Mouse (Mus musculus) hindbrain, embryonic 12.5 days (tissue): ENCODE data around the gene Stau1. TPM values are rescaled to one million over a fixed set of nuclear protein-coding genes. Genes with fewer than 3 reads are reported as not detected.
"Not testable (repeated sequence)": the region's sequence is repeated elsewhere in the genome, so short reads cannot be mapped to it uniquely, and the experiment has no call there.

Experiments
- ATAC-seq: fragments of 200-750 bp; cut with Nextera tagmentation; 2 replicates; pipeline ENCODE4 v1.8.0; 2017; ENCODE audit warnings: moderate TSS enrichment; ENCODE audit not compliant: low FRiP score
- H3K27ac ChIP-seq: fragments of 300-500 bp; sonication (generic); 2 replicates; pipeline ENCODE4 v1.5.1; 2016; ENCODE audit warnings: mild to moderate bottlenecking
- H3K27me3 ChIP-seq: fragments of 300-500 bp; sonication (generic); 2 replicates; pipeline ENCODE4 v1.6.1; 2016; ENCODE audit warnings: mild to moderate bottlenecking
- H3K36me3 ChIP-seq: fragments of 300-500 bp; sonication (generic); 2 replicates; pipeline ENCODE4 v1.6.1; 2016; ENCODE audit warnings: mild to moderate bottlenecking
- H3K4me1 ChIP-seq: fragments of 300-500 bp; sonication (generic); 2 replicates; pipeline ENCODE4 v1.6.1; 2016
- H3K4me2 ChIP-seq: fragments of 300-500 bp; sonication (generic); replicated peaks from 2 replicates; pipeline ENCODE4 v1.6.1; 2016; ENCODE audit warnings: mild to moderate bottlenecking
- H3K4me3 ChIP-seq: fragments of 300-500 bp; sonication (generic); 2 replicates; pipeline ENCODE4 v1.5.1; 2016; ENCODE audit warnings: mild to moderate bottlenecking
- H3K9ac ChIP-seq: fragments of 300-500 bp; sonication (generic); 2 replicates; pipeline ENCODE4 v1.6.1; 2016; ENCODE audit warnings: mild to moderate bottlenecking, moderate library complexity
- H3K9me3 ChIP-seq: fragments of 300-500 bp; sonication (generic); replicated peaks from 2 replicates; pipeline ENCODE4 v1.6.1; 2016; ENCODE audit warnings: mild to moderate bottlenecking
- WGBS: fragments of 180-500 bp; shearing (Covaris S2); methylation state at CpG from one replicate; pipeline ENCODE4 v1.1.7; 2016; 5-methylcytosine and 5-hydroxymethylcytosine counted together
- polyA plus RNA-seq: library from polyadenylated mRNA; unstranded; fragments of >200 nt; fragmentation: Nextera tagmentation; extraction: Ambion mirVana; gene quantifications from 2 replicates; pipeline ENCODE4 v1.2.1, GENCODE M21; 2016

Stau1 gene
- polyA plus RNA-seq, 1 experiment from 2014 or later, result 115 TPM

GRCm38 (mm10) chr2:167009483-167009882 lies 13.4 kb upstream of the Stau1 start:
- H3K9ac ChIP-seq, result no peak overlapping the region
- H3K9me3 ChIP-seq, result no peaks in the 10 kb centered on the region
- no peaks in the 10 kb centered on the region for H3K36me3 ChIP-seq
- WGBS, result 73% methylated on average over 4 of the region's 4 CpGs
- H3K4me3 ChIP-seq, result no peak overlapping the region
- H3K27me3 ChIP-seq, result no peaks in the 10 kb centered on the region
- H3K27ac ChIP-seq, result no peak overlapping the region
- ATAC-seq, result no peak
- H3K4me2 ChIP-seq, result no peak overlapping the region
- peaks cover under 1% of the 10 kb centered on the region; the same call in 1 of the 2 replicates for H3K4me1 ChIP-seq

DNA sequence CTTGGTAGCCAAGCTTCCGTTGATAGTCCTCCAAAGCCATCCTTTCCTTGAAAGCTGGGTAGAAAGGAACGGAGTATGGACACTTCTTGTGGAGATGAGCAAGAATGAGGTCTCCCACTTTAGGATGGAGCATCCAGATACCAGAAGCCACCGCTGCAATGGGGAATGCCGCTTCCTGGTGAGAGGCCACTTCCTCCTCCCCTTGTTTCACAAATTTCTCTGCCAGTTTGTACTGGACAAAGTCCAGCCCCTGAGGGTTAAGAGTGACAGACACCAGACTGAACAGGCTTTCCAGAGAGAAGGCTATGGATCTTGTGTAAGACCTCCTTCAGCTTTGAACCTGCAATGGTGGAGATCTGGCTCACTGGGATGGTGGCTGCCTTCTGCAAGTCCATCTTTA lies 11.5 kb upstream of the Stau1 start:
- H3K4me3 ChIP-seq, H3K27ac ChIP-seq, H3K9ac ChIP-seq, H3K4me1 ChIP-seq, H3K4me2 ChIP-seq, ATAC-seq, H3K36me3 ChIP-seq, H3K27me3 ChIP-seq, H3K9me3 ChIP-seq: not testable (repeated sequence)
- WGBS, result 77% methylated on average over 4 of the region's 4 CpGs

GRCm38 (mm10) chr2:167007001-167007491 lies 10.9 kb upstream of the Stau1 start:
- Histone ChIP-seq H3K9me3 (no peaks in the 10 kb centered on the region), H3K4me3 (no peak overlapping the region), H3K27ac (no peak overlapping the region), H3K4me1 (no peaks in the 10 kb centered on the region), H3K27me3 (no peaks in the 10 kb centered on the region), H3K36me3 (no peaks in the 10 kb centered on the region), H3K9ac (no peak overlapping the region), H3K4me2 (no peak overlapping the region)
- 77% methylated on average over 13 of the region's 13 CpGs for WGBS
- ATAC-seq, result no peak

GRCm38 (mm10) chr2:167006355-167006754 lies 10.3 kb upstream of the Stau1 start:
- WGBS, result 90% methylated on average over 2 of the region's 2 CpGs
- no peak overlapping the region for H3K9ac ChIP-seq
- no peak overlapping the region for H3K27ac ChIP-seq
- no peaks in the 10 kb centered on the region for H3K36me3 ChIP-seq
- H3K27me3 ChIP-seq, result no peaks in the 10 kb centered on the region
- ATAC-seq, result no peak
- H3K4me1 ChIP-seq, result no peaks in the 10 kb centered on the region
- no peak overlapping the region for H3K4me3 ChIP-seq
- H3K4me2 ChIP-seq, result no peak overlapping the region
- no peaks in the 10 kb centered on the region for H3K9me3 ChIP-seq

- WGBS, result 47% methylated on average over 8 of the region's 8 CpGs
- no peaks in the 10 kb centered on the region for H3K36me3 ChIP-seq
- no peak overlapping the region for H3K27ac ChIP-seq
- no peaks in the 10 kb centered on the region for H3K27me3 ChIP-seq
- H3K4me3 ChIP-seq, result no peak overlapping the region
- H3K9ac ChIP-seq, result no peak overlapping the region
- H3K4me1 ChIP-seq, result no peaks in the 10 kb centered on the region
- no peak for ATAC-seq
- no peaks in the 10 kb centered on the region for H3K9me3 ChIP-seq
- H3K4me2 ChIP-seq, result no peak overlapping the region
These were observed 8.2 kb upstream of the Stau1 start for GRCm38 (mm10) chr2:167004099-167004854.

DNA sequence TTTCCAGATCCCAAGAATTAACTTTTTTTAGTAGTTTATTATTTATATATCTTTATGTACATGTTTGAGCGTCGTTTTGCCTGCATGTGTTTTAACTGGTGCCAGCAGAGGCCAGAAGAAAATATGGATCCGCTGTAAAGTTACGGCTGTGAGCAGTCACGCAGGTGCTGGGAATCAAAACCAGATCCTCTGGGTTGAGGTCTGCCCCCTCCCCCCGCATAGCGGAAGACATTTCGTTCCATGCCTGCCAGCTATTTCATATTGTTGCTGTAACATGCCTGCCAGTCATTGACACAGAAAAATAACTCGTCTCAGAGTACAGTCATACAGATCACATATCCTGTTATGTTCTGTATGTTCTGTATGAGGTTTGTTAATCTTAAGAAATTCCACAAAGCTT lies 5.4 kb upstream of the Stau1 start:
- ATAC-seq, result no peak
- H3K27ac ChIP-seq, result no peak overlapping the region
- 77% methylated on average over 9 of the region's 9 CpGs for WGBS

DNA sequence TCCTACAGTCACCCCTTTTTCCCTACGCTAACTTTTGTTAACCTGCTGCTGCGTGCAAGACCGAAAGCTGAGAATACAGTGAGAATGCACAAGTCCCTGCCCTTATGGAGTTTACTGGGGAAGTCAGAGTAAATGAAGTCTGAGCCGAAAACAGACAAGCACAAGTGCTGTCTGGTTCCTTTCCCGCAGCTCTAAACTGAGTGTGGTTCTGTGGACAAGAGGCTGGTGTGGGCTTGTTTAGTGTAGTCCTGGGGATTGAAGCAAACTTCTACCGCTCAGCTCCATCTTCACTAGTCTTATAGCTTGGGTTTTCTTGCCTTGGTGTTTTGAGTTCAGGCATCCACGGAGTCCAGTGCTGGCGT lies 415 bp upstream of the Stau1 start:
- H3K36me3 ChIP-seq, result no peaks in the 10 kb centered on the region
- peak; percentile 44 for ATAC-seq
- H3K9ac ChIP-seq, result peak overlapping the region; percentile 100
- peak overlapping the region; percentile 92 for H3K4me2 ChIP-seq
- peak overlapping the region; percentile 100 for H3K4me3 ChIP-seq
- no peaks in the 10 kb centered on the region for H3K9me3 ChIP-seq
- 43% methylated on average over 8 of the region's 8 CpGs for WGBS
- peaks cover 37% of the 10 kb centered on the region for H3K4me1 ChIP-seq
- H3K27ac ChIP-seq, result peak overlapping the region; percentile 98
- no peaks in the 10 kb centered on the region for H3K27me3 ChIP-seq

More for the DNA sequence above, 5.4 kb upstream of the Stau1 start:
- no peaks in the 10 kb centered on the region for H3K27me3 ChIP-seq
- H3K4me2 ChIP-seq, result no peak overlapping the region
- no peak overlapping the region for H3K9ac ChIP-seq
- no peaks in the 10 kb centered on the region for H3K36me3 ChIP-seq
- H3K4me1 ChIP-seq, result peaks cover 4% of the 10 kb centered on the region; the same call in 1 of the 2 replicates
- no peak overlapping the region for H3K4me3 ChIP-seq
- no peaks in the 10 kb centered on the region for H3K9me3 ChIP-seq

GRCm38 (mm10) chr2:166995021-166995795 lies 891 bp downstream of the Stau1 start:
- H3K4me3 ChIP-seq, result peak overlapping the region; percentile 100
- H3K4me1 ChIP-seq, result peaks cover 38% of the 10 kb centered on the region
- no peaks in the 10 kb centered on the region for H3K36me3 ChIP-seq
- peak overlapping the region; percentile 98 for H3K27ac ChIP-seq
- H3K9me3 ChIP-seq, result no peaks in the 10 kb centered on the region
- WGBS, result 3% methylated on average over 28 of the region's 28 CpGs
- no peaks in the 10 kb centered on the region for H3K27me3 ChIP-seq
- peak overlapping the region; percentile 92 for H3K4me2 ChIP-seq
- H3K9ac ChIP-seq, result peak overlapping the region; percentile 100
- ATAC-seq, result peak; percentile 20; the same call in 1 of the 2 replicates

- Histone ChIP-seq H3K9ac (0 out of 2 replicates have a peak overlapping the region, but pooled peaks have one; percentile 8), H3K27me3 (no peaks in the 10 kb centered on the region), H3K4me1 (peaks cover 38% of the 10 kb centered on the region), H3K9me3 (no peaks in the 10 kb centered on the region), H3K36me3 (no peaks in the 10 kb centered on the region), H3K4me2 (no peak overlapping the region), H3K4me3 (no peak overlapping the region), H3K27ac (no peak overlapping the region)
- no peak for ATAC-seq
These were observed 4.2 kb downstream of the Stau1 start for GRCm38 (mm10) chr2:166991945-166992344.

DNA sequence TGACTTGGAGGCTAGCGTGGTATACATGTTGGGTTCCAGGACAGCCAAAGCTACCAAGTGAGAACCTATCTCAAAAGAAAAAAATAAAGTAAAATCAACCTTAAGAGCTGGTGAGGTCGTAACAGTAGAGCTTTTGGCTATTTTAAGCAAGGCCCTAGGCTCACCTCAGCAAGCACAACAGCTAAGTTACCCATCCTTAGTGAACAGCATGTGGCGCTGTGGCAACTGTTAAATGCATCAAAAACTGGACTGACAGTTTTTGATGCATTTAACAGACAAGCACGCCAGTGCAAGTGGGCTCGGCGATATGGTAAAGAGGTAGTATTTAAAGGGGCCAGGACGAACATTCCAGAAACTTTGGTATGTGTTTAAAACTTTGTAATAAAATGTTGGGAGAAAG lies 5.2 kb downstream of the Stau1 start:
- no peak overlapping the region for H3K27ac ChIP-seq
- no peak overlapping the region for H3K9ac ChIP-seq
- H3K27me3 ChIP-seq, result no peaks in the 10 kb centered on the region
- ATAC-seq, result no peak
- no peaks in the 10 kb centered on the region for H3K9me3 ChIP-seq
- H3K4me3 ChIP-seq, result no peak overlapping the region
- H3K4me2 ChIP-seq, result no peak overlapping the region
- no peaks in the 10 kb centered on the region for H3K36me3 ChIP-seq
- peaks cover 35% of the 10 kb centered on the region for H3K4me1 ChIP-seq
- WGBS, result 88% methylated on average over 7 of the region's 7 CpGs

DNA sequence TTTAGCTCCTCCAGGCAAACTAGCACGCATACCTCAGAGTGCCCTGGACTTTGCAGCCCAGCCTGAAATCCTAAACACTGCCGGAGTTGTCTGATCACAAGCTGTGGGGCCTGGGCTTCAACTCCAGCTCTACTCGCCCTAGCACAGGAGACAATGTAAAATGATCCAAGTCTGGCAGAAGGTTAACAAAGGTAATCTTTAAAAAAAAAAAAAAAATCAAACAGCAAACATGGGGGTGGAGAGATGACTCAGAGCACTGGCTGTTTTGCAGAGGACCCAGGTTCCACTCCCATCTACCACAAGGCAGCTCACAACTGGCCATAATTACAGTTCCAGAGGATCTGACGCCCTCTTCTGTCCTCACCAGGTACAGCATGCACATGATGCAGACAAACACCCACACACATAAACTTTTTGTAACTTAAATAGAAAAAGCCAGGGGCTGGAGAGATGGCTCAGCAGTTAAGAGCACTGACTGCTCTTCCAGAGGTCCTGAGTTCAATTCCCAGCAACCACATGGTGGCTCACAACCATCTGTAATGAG lies 12.7 kb downstream of the Stau1 start:
- no peak overlapping the region for H3K4me2 ChIP-seq
- H3K27me3 ChIP-seq, result no peaks in the 10 kb centered on the region
- 84% methylated on average over 4 of the region's 4 CpGs for WGBS
- H3K9me3 ChIP-seq, result no peaks in the 10 kb centered on the region
- peaks cover 3% of the 10 kb centered on the region; the same call in 1 of the 2 replicates for H3K36me3 ChIP-seq
- no peak overlapping the region for H3K27ac ChIP-seq
- no peaks in the 10 kb centered on the region for H3K4me1 ChIP-seq
- no peak overlapping the region for H3K4me3 ChIP-seq
- no peak overlapping the region for H3K9ac ChIP-seq
- no peak for ATAC-seq

DNA sequence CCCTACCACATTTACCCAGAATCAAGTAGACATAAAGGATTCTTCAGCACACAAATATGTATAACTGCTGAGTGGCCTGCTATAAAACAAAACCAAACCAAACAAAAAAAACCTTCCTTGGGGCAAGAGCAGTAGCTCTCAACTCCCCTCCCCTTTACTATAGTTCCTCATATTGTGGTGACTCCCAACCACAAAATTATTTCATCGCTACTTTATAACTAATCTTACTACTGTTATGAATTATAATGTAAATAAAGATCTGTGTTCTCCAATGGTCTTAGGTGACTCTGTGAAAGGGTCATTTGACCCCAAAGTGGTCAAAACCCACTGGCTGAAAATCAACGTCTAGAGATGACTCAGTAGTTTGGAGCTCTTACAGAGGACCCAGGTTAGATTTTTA lies 15.9 kb downstream of the Stau1 start:
- no peak overlapping the region for H3K4me3 ChIP-seq
- H3K9me3 ChIP-seq, result no peaks in the 10 kb centered on the region
- H3K9ac ChIP-seq, result no peak overlapping the region
- H3K36me3 ChIP-seq, result peaks cover 3% of the 10 kb centered on the region; the same call in 1 of the 2 replicates
- no peak overlapping the region for H3K27ac ChIP-seq
- H3K27me3 ChIP-seq, result no peaks in the 10 kb centered on the region
- no peak for ATAC-seq
- 93% methylated on average over 2 of the region's 2 CpGs for WGBS
- H3K4me2 ChIP-seq, result no peak overlapping the region
- 0 out of 2 replicates have a peak, but pooled peaks cover 6% of the 10 kb centered on the region for H3K4me1 ChIP-seq
